Mouse (Mus musculus) cerebellum, adult 11 months (tissue): ENCODE measurements around the gene Gm37240.

Experiments used
- DNase-seq: peaks from one replicate; pipeline ENCODE4 v3.0.0; 2022

Gm37240 gene

GRCm38 (mm10) chr3:84731003-84731402 lies 1156.3 kb downstream of the Gm37240 start:
- no peak for DNase-seq

GRCm38 (mm10) chr3:84729806-84730205 lies 1157.5 kb downstream of the Gm37240 start:
- no peak for DNase-seq

GRCm38 (mm10) chr3:84723996-84724395 lies 1163.3 kb downstream of the Gm37240 start:
- no peak for DNase-seq

- no peak for DNase-seq
These were observed 1164.6 kb downstream of the Gm37240 start for GRCm38 (mm10) chr3:84722680-84723079.

- no peak for DNase-seq
These were observed 1172.1 kb downstream of the Gm37240 start for GRCm38 (mm10) chr3:84715073-84715768.

GRCm38 (mm10) chr3:84712941-84713340 lies 1174.4 kb downstream of the Gm37240 start:
- DNase-seq, result no peak

GRCm38 (mm10) chr3:84710723-84711122 lies 1176.6 kb downstream of the Gm37240 start:
- DNase-seq, result no peak

- no peak for DNase-seq
These were observed 1177.4 kb downstream of the Gm37240 start for GRCm38 (mm10) chr3:84709967-84710366.

- no peak for DNase-seq
These were observed 1178.2 kb downstream of the Gm37240 start for GRCm38 (mm10) chr3:84709100-84709499.

- no peak for DNase-seq
These were observed 1178.8 kb downstream of the Gm37240 start for GRCm38 (mm10) chr3:84708469-84708868.

- DNase-seq, result no peak
These were observed 1182.1 kb downstream of the Gm37240 start for GRCm38 (mm10) chr3:84705224-84705623.

- no peak for DNase-seq
These were observed 1184.1 kb downstream of the Gm37240 start for GRCm38 (mm10) chr3:84703083-84703810.

- no peak for DNase-seq
These were observed 1185.4 kb downstream of the Gm37240 start for GRCm38 (mm10) chr3:84701964-84702363.

GRCm38 (mm10) chr3:84701509-84701908 lies 1185.8 kb downstream of the Gm37240 start:
- no peak for DNase-seq

- no peak for DNase-seq
These were observed 1190.8 kb downstream of the Gm37240 start for GRCm38 (mm10) chr3:84696428-84696917.

- no peak for DNase-seq
These were observed 1191.4 kb downstream of the Gm37240 start for GRCm38 (mm10) chr3:84695867-84696361.

- DNase-seq, result no peak
These were observed 1191.9 kb downstream of the Gm37240 start for GRCm38 (mm10) chr3:84695418-84695817.

- DNase-seq, result no peak
These were observed 1193.4 kb downstream of the Gm37240 start for GRCm38 (mm10) chr3:84693886-84694285.

GRCm38 (mm10) chr3:84692647-84693199 lies 1194.6 kb downstream of the Gm37240 start:
- DNase-seq, result peak; percentile 18

GRCm38 (mm10) chr3:84690091-84690771 lies 1197.1 kb downstream of the Gm37240 start:
- no peak for DNase-seq

GRCm38 (mm10) chr3:84689656-84690055 lies 1197.7 kb downstream of the Gm37240 start:
- no peak for DNase-seq

- DNase-seq, result peak; percentile 24
These were observed 1199.1 kb downstream of the Gm37240 start for GRCm38 (mm10) chr3:84688176-84688575.

- DNase-seq, result no peak
These were observed 1199.9 kb downstream of the Gm37240 start for GRCm38 (mm10) chr3:84687488-84687846.
